Mouse (Mus musculus) gastrocnemius, adult 2 months (tissue): Measurements from ENCODE around the gene Gm9780. TPM values are rescaled to one million over a fixed set of nuclear protein-coding genes. Genes with fewer than 3 reads are reported as not detected.
A peak's percentile ranks its signal among the peaks of the same experiment; 100 is the strongest.
"Not testable (repeated sequence)": the region's sequence is repeated elsewhere in the genome, so short reads cannot be mapped to it uniquely, and the experiment has no call there.

Experiments
- DNase-seq: peaks from one replicate; pipeline ENCODE4 v3.0.0; 2022
- H3K27ac ChIP-seq: fragments of 200-600 bp; 2 replicates; pipeline ENCODE4 v1.8.1; 2022; ENCODE audit warnings: mild to moderate bottlenecking
- H3K4me3 ChIP-seq: fragments of 200-600 bp; 2 replicates; pipeline ENCODE4 v1.8.1; 2022; ENCODE audit warnings: mild to moderate bottlenecking, moderate library complexity
- intact Hi-C: fragments of 180-260 bp; cut with DNase I; formaldehyde crosslinking; loops from one replicate; pipeline ENCODE4 v1.15.1; 2025
- total RNA-seq, 2 experiments: library from RNA; stranded (reverse); gene quantifications; 2 replicates each; pipeline ENCODE4 v1.2.3; 2021

The Gm9780 gene
- total RNA-seq, 2 experiments from 2014 or later, result 7.0 to 16.5 TPM

DNA sequence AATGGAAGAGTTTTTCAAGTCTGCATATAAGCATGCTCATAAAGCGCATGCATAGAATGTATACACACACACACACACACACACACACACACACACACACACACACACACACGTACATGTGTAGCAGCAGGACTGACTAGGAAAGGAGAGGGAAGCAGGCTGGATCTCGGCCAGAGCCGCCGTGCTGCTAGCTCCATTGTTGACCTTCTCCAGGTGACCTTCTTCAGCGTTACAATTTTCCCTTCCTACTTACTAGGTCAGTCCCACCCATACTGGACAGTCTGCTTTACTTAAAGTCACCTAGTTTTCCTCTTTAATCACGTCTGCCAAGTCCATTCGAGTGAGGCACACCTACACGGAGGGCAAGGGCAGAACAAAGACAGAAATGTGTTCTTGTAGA is 60.6 kb downstream of the Gm9780 start:
- DNase-seq, H3K4me3 ChIP-seq, intact Hi-C loops, H3K27ac ChIP-seq: not testable (repeated sequence)

- intact Hi-C loops, H3K27ac ChIP-seq, DNase-seq: not testable (repeated sequence)
- H3K4me3 ChIP-seq, result peak overlapping the region; percentile 56
Observed at GRCm38 (mm10) chr14:25979242-25979941, 63.1 kb downstream of the Gm9780 start.

DNA sequence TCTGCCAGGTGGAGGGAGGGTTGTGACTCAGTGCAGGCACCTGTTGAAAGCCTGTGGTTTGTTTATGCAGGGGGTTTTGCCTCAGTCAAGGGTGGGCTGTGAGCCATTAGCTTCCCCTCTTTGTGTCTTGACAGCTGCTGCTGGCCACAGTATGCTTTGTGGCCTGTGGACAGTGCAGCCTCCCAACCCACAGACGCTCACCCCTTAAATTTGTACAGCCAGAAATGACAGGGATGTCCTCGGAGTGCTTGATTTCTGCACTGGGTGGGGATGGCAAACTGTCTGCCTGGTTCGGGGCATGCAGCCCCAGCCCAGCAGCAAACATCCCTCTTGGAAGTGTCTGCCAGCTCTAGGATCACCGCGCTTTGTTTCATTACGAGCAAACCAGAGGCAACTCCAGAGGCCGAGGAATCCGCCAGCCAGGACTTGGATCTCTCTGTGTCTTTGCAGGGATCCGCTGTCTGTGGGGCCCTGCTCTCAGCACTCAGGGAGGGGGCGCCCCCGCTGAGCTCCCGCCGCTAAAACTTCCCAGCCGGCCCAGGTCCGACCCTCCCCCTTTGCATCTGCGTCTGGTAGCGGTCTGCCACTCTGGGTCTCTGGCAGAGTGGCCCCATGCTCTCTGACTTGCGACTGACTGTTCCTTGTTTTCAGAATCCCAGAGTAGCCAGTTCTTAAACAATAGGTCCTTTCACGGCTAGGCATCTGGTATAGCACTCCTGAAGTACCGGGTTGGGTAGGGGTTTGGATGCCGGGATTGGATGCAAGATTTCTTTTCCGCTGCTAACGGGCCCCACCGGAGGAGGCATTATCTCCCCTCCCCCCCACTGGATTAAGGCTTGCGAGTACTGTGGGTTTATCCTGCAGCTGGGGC is 63.9 kb downstream of the Gm9780 start, which contains the start of gene Duxbl1:
TSS of gene Duxbl1 (plus strand) at position 207 of the 871 bp plus-strand sequence.
- H3K4me3 ChIP-seq, result peak within 1 kb of the TSS; percentile 56
- intact Hi-C loops, H3K27ac ChIP-seq, DNase-seq: not testable (repeated sequence)

Other genes starting within 250 kb of the Gm9780 start
- gene Anxa11, start 200.6 kb downstream of the Gm9780 start, total RNA-seq, result 10 to 100 TPM; 97.4 to 99.1 TPM
- gene Plac9a, start 139.6 kb downstream of the Gm9780 start, total RNA-seq, result 1 to 10 TPM; 2.6 to 3.6 TPM
- under 1 TPM; 0.15 to 0.50 TPM for gene Tmem254a, start 115.0 kb downstream of the Gm9780 start, total RNA-seq
- gene Cphx1, start 104.4 kb downstream of the Gm9780 start, total RNA-seq, result not detected
- not detected for gene Duxbl1, start 64.1 kb downstream of the Gm9780 start, total RNA-seq
- gene Tmem254c, start 24.6 kb upstream of the Gm9780 start, total RNA-seq, result 1 to 10 TPM in 1 of 2 experiments, under 1 TPM in 1; 0.36 to 2.7 TPM
- gene Cphx2, start 38.8 kb upstream of the Gm9780 start, total RNA-seq, result not detected
- not detected for gene Cphx3, start 39.6 kb upstream of the Gm9780 start, total RNA-seq
- under 1 TPM in 1 of 2 experiments, not detected in 1; 0.14 TPM for gene Duxbl2, start 75.6 kb upstream of the Gm9780 start, total RNA-seq
- gene Plac9b, start 139.8 kb upstream of the Gm9780 start, total RNA-seq, result 10 to 100 TPM; 21.8 to 37.4 TPM
- gene Tmem254b, start 164.3 kb upstream of the Gm9780 start, total RNA-seq, result 1 to 10 TPM in 1 of 2 experiments, under 1 TPM in 1; 0.48 to 2.3 TPM
- gene Duxbl3, start 215.3 kb upstream of the Gm9780 start, total RNA-seq, result not detected